Mouse (Mus musculus): ENCODE data around the gene Proz. TPM values are rescaled to one million over a fixed set of nuclear protein-coding genes. Genes with fewer than 3 reads are reported as not detected.
"Not testable (repeated sequence)": the region's sequence is repeated elsewhere in the genome, so short reads cannot be mapped to it uniquely, and the experiment has no call there.

Proz gene
- polyA plus RNA-seq, 1 experiment from 2014 or later, result 0.40 TPM

- ATAC-seq (ENCODE audit: low FRiP score); H3K9ac ChIP-seq (ENCODE audit: low read depth, low read length); H3K9me3 ChIP-seq (ENCODE audit: control insufficient read depth, low read length); DNase-seq (ENCODE audit: low spot score); H3K4me1 ChIP-seq (replicated peaks; ENCODE audit: control insufficient read depth, insufficient read depth, low read length); H3K27me3 ChIP-seq (ENCODE audit: control insufficient read depth, insufficient read depth, low read length); H3K4me3 ChIP-seq (ENCODE audit: low read depth, low read length); H3K27ac ChIP-seq (ENCODE audit: low read depth, low read length); H3K4me2 ChIP-seq (replicated peaks; ENCODE audit: low read depth, low read length): not testable (repeated sequence)
- WGBS, result 95% methylated on average over 1 of the region's 1 CpGs
- H3K36me3 ChIP-seq (ENCODE audit: control insufficient read depth, insufficient read depth, low read length), result peaks cover 15% of the 10 kb centered on the region; the same call in 1 of the 2 replicates
Measured at GRCm38 (mm10) chr8:13075579-13075978, 14.9 kb downstream of the Proz start.

- WGBS, result 85% methylated on average over 7 of the region's 7 CpGs
- peaks cover 18% of the 10 kb centered on the region; the same call in 1 of the 2 replicates for H3K36me3 ChIP-seq (ENCODE audit: control insufficient read depth, insufficient read depth, low read length)
Measured at GRCm38 (mm10) chr8:13077542-13077941, 16.8 kb downstream of the Proz start.

GRCm38 (mm10) chr8:13104691-13105086, 44.0 kb downstream of the Proz start:
- ATAC-seq (ENCODE audit: low FRiP score) (peak; percentile 77), DNase-seq (ENCODE audit: low spot score) (peak; percentile 90)

More at GRCm38 (mm10) chr8:13077542-13077941, 16.8 kb downstream of the Proz start:
- no peak overlapping the region for H3K9ac ChIP-seq (ENCODE audit: low read depth, low read length)
- H3K4me1 ChIP-seq (replicated peaks; ENCODE audit: control insufficient read depth, insufficient read depth, low read length), result no peaks in the 10 kb centered on the region
- no peak overlapping the region for H3K4me3 ChIP-seq (ENCODE audit: low read depth, low read length)
- DNase-seq (ENCODE audit: low spot score) (no peak), ATAC-seq (ENCODE audit: low FRiP score) (no peak)
- H3K27me3 ChIP-seq (ENCODE audit: control insufficient read depth, insufficient read depth, low read length), result no peaks in the 10 kb centered on the region
- H3K27ac ChIP-seq (ENCODE audit: low read depth, low read length), result no peak overlapping the region
- no peak overlapping the region for H3K4me2 ChIP-seq (replicated peaks; ENCODE audit: low read depth, low read length)
- no peaks in the 10 kb centered on the region for H3K9me3 ChIP-seq (ENCODE audit: control insufficient read depth, low read length)

GRCm38 (mm10) chr8:13105087-13105881, 44.6 kb downstream of the Proz start, which contains the start of the genes Pcid2 and Cul4a:
Gene Pcid2 (minus strand): TSS chr8:13105459.
Gene Cul4a (plus strand): TSS chr8:13105621.
- peak within 1 kb of the TSS; percentile 92 for H3K9ac ChIP-seq (ENCODE audit: low read depth, low read length)
- H3K4me2 ChIP-seq (replicated peaks; ENCODE audit: low read depth, low read length), result peak within 1 kb of the TSS; percentile 90
- ATAC-seq (ENCODE audit: low FRiP score), result peak; percentile 97
- H3K36me3 ChIP-seq (ENCODE audit: control insufficient read depth, insufficient read depth, low read length), result no peaks in the 10 kb centered on the region
- peaks cover 5% of the 10 kb centered on the region for H3K4me1 ChIP-seq (replicated peaks; ENCODE audit: control insufficient read depth, insufficient read depth, low read length)
- no peaks in the 10 kb centered on the region for H3K9me3 ChIP-seq (ENCODE audit: control insufficient read depth, low read length)
- peak; percentile 99 for DNase-seq (ENCODE audit: low spot score)
- WGBS, result under 1% methylated on average over 73 of the region's 87 CpGs
- peak within 1 kb of the TSS; percentile 73 for H3K27ac ChIP-seq (ENCODE audit: low read depth, low read length)
- H3K4me3 ChIP-seq (ENCODE audit: low read depth, low read length), result peak within 1 kb of the TSS; percentile 86
- H3K27me3 ChIP-seq (ENCODE audit: control insufficient read depth, insufficient read depth, low read length), result no peaks in the 10 kb centered on the region

More at GRCm38 (mm10) chr8:13104691-13105086, 44.0 kb downstream of the Proz start:
- Histone ChIP-seq H3K27me3 (ENCODE audit: control insufficient read depth, insufficient read depth, low read length) (no peaks in the 10 kb centered on the region), H3K27ac (ENCODE audit: low read depth, low read length) (peak overlapping the region; percentile 73), H3K36me3 (ENCODE audit: control insufficient read depth, insufficient read depth, low read length) (no peaks in the 10 kb centered on the region), H3K4me2 (replicated peaks; ENCODE audit: low read depth, low read length) (peak overlapping the region; percentile 90), H3K9ac (ENCODE audit: low read depth, low read length) (peak overlapping the region; percentile 92), H3K4me3 (ENCODE audit: low read depth, low read length) (peak overlapping the region; percentile 86), H3K4me1 (replicated peaks; ENCODE audit: control insufficient read depth, insufficient read depth, low read length) (peaks cover 5% of the 10 kb centered on the region), H3K9me3 (ENCODE audit: control insufficient read depth, low read length) (no peaks in the 10 kb centered on the region)
- under 1% methylated on average over 44 of the region's 45 CpGs for WGBS

- peak overlapping the region; percentile 86 for H3K4me3 ChIP-seq (ENCODE audit: low read depth, low read length)
- H3K27me3 ChIP-seq (ENCODE audit: control insufficient read depth, insufficient read depth, low read length), result no peaks in the 10 kb centered on the region
- DNase-seq (ENCODE audit: low spot score) (no peak), ATAC-seq (ENCODE audit: low FRiP score) (peak; percentile 72)
- WGBS, result under 1% methylated on average over 37 of the region's 63 CpGs
- H3K27ac ChIP-seq (ENCODE audit: low read depth, low read length), result peak overlapping the region; percentile 70
- H3K9me3 ChIP-seq (ENCODE audit: control insufficient read depth, low read length), result no peaks in the 10 kb centered on the region
- H3K4me2 ChIP-seq (replicated peaks; ENCODE audit: low read depth, low read length), result peak overlapping the region; percentile 79
- peaks cover 5% of the 10 kb centered on the region for H3K4me1 ChIP-seq (replicated peaks; ENCODE audit: control insufficient read depth, insufficient read depth, low read length)
- no peaks in the 10 kb centered on the region for H3K36me3 ChIP-seq (ENCODE audit: control insufficient read depth, insufficient read depth, low read length)
- peak overlapping the region; percentile 91 for H3K9ac ChIP-seq (ENCODE audit: low read depth, low read length)
Measured at GRCm38 (mm10) chr8:13105908-13106551, 45.3 kb downstream of the Proz start.

GRCm38 (mm10) chr8:13107990-13108638, 47.4 kb downstream of the Proz start:
- ATAC-seq (ENCODE audit: low FRiP score) (no peak), DNase-seq (ENCODE audit: low spot score) (no peak)
- H3K9ac ChIP-seq (ENCODE audit: low read depth, low read length), result no peak overlapping the region
- no peaks in the 10 kb centered on the region for H3K36me3 ChIP-seq (ENCODE audit: control insufficient read depth, insufficient read depth, low read length)
- H3K4me3 ChIP-seq (ENCODE audit: low read depth, low read length), result no peak overlapping the region
- H3K27me3 ChIP-seq (ENCODE audit: control insufficient read depth, insufficient read depth, low read length), result no peaks in the 10 kb centered on the region
- 93% methylated on average over 13 of the region's 13 CpGs for WGBS
- H3K4me2 ChIP-seq (replicated peaks; ENCODE audit: low read depth, low read length), result no peak overlapping the region
- H3K9me3 ChIP-seq (ENCODE audit: control insufficient read depth, low read length), result no peaks in the 10 kb centered on the region
- no peak overlapping the region for H3K27ac ChIP-seq (ENCODE audit: low read depth, low read length)
- peaks cover 5% of the 10 kb centered on the region for H3K4me1 ChIP-seq (replicated peaks; ENCODE audit: control insufficient read depth, insufficient read depth, low read length)

- Histone ChIP-seq H3K9ac (ENCODE audit: low read depth, low read length) (no peak overlapping the region), H3K36me3 (ENCODE audit: control insufficient read depth, insufficient read depth, low read length) (no peaks in the 10 kb centered on the region), H3K4me3 (ENCODE audit: low read depth, low read length) (no peak overlapping the region), H3K27me3 (ENCODE audit: control insufficient read depth, insufficient read depth, low read length) (no peaks in the 10 kb centered on the region), H3K27ac (ENCODE audit: low read depth, low read length) (no peak overlapping the region), H3K4me2 (replicated peaks; ENCODE audit: low read depth, low read length) (no peak overlapping the region), H3K4me1 (replicated peaks; ENCODE audit: control insufficient read depth, insufficient read depth, low read length) (peaks cover 2% of the 10 kb centered on the region), H3K9me3 (ENCODE audit: control insufficient read depth, low read length) (no peaks in the 10 kb centered on the region)
- 90% methylated on average over 8 of the region's 8 CpGs for WGBS
- ATAC-seq (ENCODE audit: low FRiP score) (no peak), DNase-seq (ENCODE audit: low spot score) (no peak)
Measured at GRCm38 (mm10) chr8:13108967-13109366, 48.3 kb downstream of the Proz start.

GRCm38 (mm10) chr8:13109416-13109960, 48.8 kb downstream of the Proz start:
- no peaks in the 10 kb centered on the region for H3K27me3 ChIP-seq (ENCODE audit: control insufficient read depth, insufficient read depth, low read length)
- H3K4me1 ChIP-seq (replicated peaks; ENCODE audit: control insufficient read depth, insufficient read depth, low read length), result no peaks in the 10 kb centered on the region
- 96% methylated on average over 1 of the region's 1 CpGs for WGBS
- H3K9me3 ChIP-seq (ENCODE audit: control insufficient read depth, low read length), result no peaks in the 10 kb centered on the region
- DNase-seq (ENCODE audit: low spot score) (no peak), ATAC-seq (ENCODE audit: low FRiP score) (no peak)
- no peak overlapping the region for H3K9ac ChIP-seq (ENCODE audit: low read depth, low read length)
- H3K4me3 ChIP-seq (ENCODE audit: low read depth, low read length), result no peak overlapping the region
- H3K4me2 ChIP-seq (replicated peaks; ENCODE audit: low read depth, low read length), result no peak overlapping the region
- H3K36me3 ChIP-seq (ENCODE audit: control insufficient read depth, insufficient read depth, low read length), result no peaks in the 10 kb centered on the region
- H3K27ac ChIP-seq (ENCODE audit: low read depth, low read length), result no peak overlapping the region

All from hindbrain, embryonic 11.5 days (tissue).